Mouse (Mus musculus) megakaryocyte progenitor cell, adult 5-6 weeks (primary cell): Measurements from ENCODE around the gene Gfi1. TPM values are rescaled to one million over a fixed set of nuclear protein-coding genes. Genes with fewer than 3 reads are reported as not detected.

Experiments
- ATAC-seq: replicated peaks from 2 replicates; pipeline ENCODE4 v1.8.0; 2016; ENCODE audit warnings: mild to moderate bottlenecking, moderate TSS enrichment, inconsistent platforms; ENCODE audit not compliant: poor library complexity
- total RNA-seq, 2 experiments: library from RNA; stranded (forward) in 1 of 2; stranded (reverse) in 1 of 2; fragments of 157-497, 149-512 nt in 1 of 2; fragments of 200-1000 nt in 1 of 2; gene quantifications; 2 replicates each; pipeline versions ENCODE4 v1.2.3 to v1.2.4; 2015 to 2017

Gfi1 gene
- total RNA-seq, 2 experiments from 2014 or later: 47.9 to 61.6 TPM

DNA sequence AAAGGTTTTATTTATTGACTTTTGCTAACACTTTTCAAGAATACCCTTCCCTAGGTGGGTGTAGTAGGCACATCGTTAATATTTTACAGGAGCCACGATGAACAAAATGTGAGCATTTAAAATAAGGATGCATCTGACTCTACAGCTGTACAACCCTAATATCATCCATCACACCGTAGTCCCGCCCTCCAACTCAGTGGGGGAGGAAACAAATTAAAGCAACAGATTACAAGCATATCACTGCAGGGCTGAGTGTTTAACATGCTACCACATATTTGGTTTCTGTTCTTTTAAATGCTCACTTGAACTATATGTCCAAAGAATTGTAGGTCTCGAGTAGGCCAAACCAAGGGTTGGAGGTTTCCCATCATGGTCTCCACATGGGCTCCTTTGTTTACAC lies 38.7 kb downstream of the Gfi1 start:
- ATAC-seq: no peak

DNA sequence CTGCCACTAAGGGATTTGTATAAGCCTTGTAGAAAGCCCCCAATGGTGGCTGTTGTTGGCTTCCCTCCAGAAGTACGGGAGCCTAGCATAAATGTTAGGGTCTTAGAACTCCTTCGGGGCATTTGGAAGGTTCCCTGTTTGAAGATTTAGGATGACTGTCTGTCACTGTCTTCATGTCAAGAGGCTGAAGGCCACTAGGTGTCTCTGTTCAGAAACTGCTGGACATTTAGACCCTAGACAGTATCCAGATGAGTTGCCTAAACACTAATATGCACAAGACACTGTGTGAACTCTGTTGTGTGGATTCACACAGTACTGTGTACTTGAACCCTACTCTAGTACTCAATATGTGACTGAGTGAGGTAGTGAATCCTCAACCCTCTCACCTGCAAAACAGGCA lies 41.5 kb downstream of the Gfi1 start:
- ATAC-seq: peak; percentile 36; the same call in 1 of the 2 replicates

- ATAC-seq: peak; percentile 66
Observed at GRCm38 (mm10) chr5:107681300-107681699, 44.5 kb downstream of the Gfi1 start.

DNA sequence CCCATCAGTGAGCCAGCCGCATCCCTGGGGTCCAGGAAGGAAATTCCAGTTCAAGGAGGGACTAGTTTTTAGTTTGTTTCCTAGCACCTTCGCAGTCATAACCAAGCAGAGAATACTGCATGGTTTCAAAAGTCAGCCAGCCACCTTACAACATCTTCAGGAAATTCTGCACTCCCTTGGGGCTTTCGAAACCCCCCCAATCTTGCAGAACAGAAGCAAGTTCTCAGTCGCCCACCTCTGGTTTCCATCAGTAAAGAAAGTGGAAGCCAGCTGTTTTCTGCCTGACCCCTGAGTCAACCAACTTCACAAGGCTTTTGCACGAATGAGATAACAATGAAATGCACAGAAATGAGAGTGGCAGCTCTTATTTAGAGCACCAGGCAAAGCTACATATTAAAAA lies 47.4 kb downstream of the Gfi1 start:
- peak; percentile 60 for ATAC-seq

Other genes starting within 250 kb of the Gfi1 start
- gene Gm42669, start 218.4 kb downstream of the Gfi1 start, total RNA-seq (2015): 0.15 TPM in 1 of 2 replicates, not detected in the other
- 0.07 and 0.62 TPM in 2 replicates for gene Gm42669, start 218.4 kb downstream of the Gfi1 start, total RNA-seq (2017)
- 0.02 TPM in 1 of 2 replicates, not detected in the other for gene 1700028K03Rik, start 191.3 kb downstream of the Gfi1 start, total RNA-seq (2015)
- not detected in 2 replicates for gene 1700028K03Rik, start 191.3 kb downstream of the Gfi1 start, total RNA-seq (2017)
- gene Rpap2, start 128.7 kb downstream of the Gfi1 start, total RNA-seq (2015): 18.4 and 24.5 TPM in 2 replicates
- 19.8 and 33.4 TPM in 2 replicates for gene Rpap2, start 128.7 kb downstream of the Gfi1 start, total RNA-seq (2017)
- 18.8 and 25.8 TPM in 2 replicates for gene Glmn, start 128.1 kb downstream of the Gfi1 start, total RNA-seq (2015)
- 11.4 and 13.9 TPM in 2 replicates for gene Glmn, start 128.1 kb downstream of the Gfi1 start, total RNA-seq (2017)
- not detected in 2 replicates for gene Ube2d2b, start 104.1 kb upstream of the Gfi1 start, total RNA-seq (2015)
- not detected in 2 replicates for gene Ube2d2b, start 104.1 kb upstream of the Gfi1 start, total RNA-seq (2017)
- 19.5 and 21.4 TPM in 2 replicates for gene Evi5, start 149.1 kb upstream of the Gfi1 start, total RNA-seq (2015)
- gene Evi5, start 149.1 kb upstream of the Gfi1 start, total RNA-seq (2017): 12.2 and 16.6 TPM in 2 replicates
- 475 and 483 TPM in 2 replicates for gene Rpl5, start 174.5 kb upstream of the Gfi1 start, total RNA-seq (2015)
- 228 and 280 TPM in 2 replicates for gene Rpl5, start 174.5 kb upstream of the Gfi1 start, total RNA-seq (2017)